Mouse (Mus musculus) Patski (cell line): ENCODE results near the gene Card9. TPM values are rescaled to one million over a fixed set of nuclear protein-coding genes. Genes with fewer than 3 reads are reported as not detected.

Experiments
- ATAC-seq: fragments of 100-300 bp; one replicate; pipeline ENCODE4 v1.8.0; 2021
- CTCF ChIA-PET: fragments of 350-600 bp; sonication (Branson Sonifier 250); formaldehyde crosslinking; loops from one replicate; lab custom pipeline; 2022; ENCODE audit warnings: inconsistent platforms; lab: Charles Lee
- POLR2A ChIA-PET: fragments of 350-600 bp; sonication (Branson Sonifier 250); formaldehyde crosslinking; loops from one replicate; lab custom pipeline; 2022; ENCODE audit warnings: antibody characterized with exemption, inconsistent platforms; lab: Charles Lee
- DNase-seq: peaks from one replicate; pipeline ENCODE4 v3.0.0-alpha.2; 2011; ENCODE audit warnings: low read depth, low spot score
- H3K27me3 ChIP-seq: fragments of 371-371 bp; one replicate; pipeline ENCODE4 v1.5.1; 2021
- CTCF ChIP-seq: fragments of 100-300 bp; IDR thresholded peaks from one replicate; pipeline ENCODE4 v1.5.1; 2021
- in situ Hi-C: fragments of 300-500 bp; cut with MboI; formaldehyde crosslinking; loops from 3 replicates; pipeline ENCODE4 v1.11.1; 2018; ENCODE audit warnings: low pct_unique_long_range_greater_than_20kb, mixed read lengths
- polyA plus RNA-seq: library from polyadenylated mRNA; unstranded; gene quantifications from one replicate; pipeline ENCODE4 v1.2.3, GENCODE M21; 2021

The Card9 gene
- polyA plus RNA-seq, 1 experiment from 2014 or later = 0.50 TPM

- CTCF ChIA-PET = interaction anchor here (3.4 kb wide), 1 partner anchor 10 kb away, joined by 14 read pairs; no protein-coding TSS in a partner anchor
- ATAC-seq (no peak), DNase-seq (no peak)
- TF ChIP-seq CTCF = no peak
- H3K27me3 ChIP-seq = no peaks in the 10 kb centered on the region
- POLR2A ChIA-PET = interaction anchor here (0.6 kb wide), 1 partner anchor 20 kb away, joined by 3 read pairs; no protein-coding TSS in a partner anchor
- in situ Hi-C loops = no loop called here
Observed at GRCm38 (mm10) chr2:26330702-26331101, 30.0 kb downstream of the Card9 start.

- ATAC-seq (no peak), DNase-seq (no peak)
- ChIA-PET CTCF (interaction anchor here (3.4 kb wide), 1 partner anchor 11 kb away, joined by 14 read pairs; no protein-coding TSS in a partner anchor), POLR2A (no interaction called here)
- H3K27me3 ChIP-seq = no peaks in the 10 kb centered on the region
- no peak for TF ChIP-seq CTCF
- in situ Hi-C loops = no loop called here
Observed at GRCm38 (mm10) chr2:26330056-26330468, 30.7 kb downstream of the Card9 start.

- ATAC-seq = no peak
Observed at GRCm38 (mm10) chr2:26329402-26329801, 31.3 kb downstream of the Card9 start.

GRCm38 (mm10) chr2:26327852-26328251, 32.9 kb downstream of the Card9 start:
- DNase-seq (no peak), ATAC-seq (no peak)
- POLR2A ChIA-PET = no interaction called here
- no peak for TF ChIP-seq CTCF
- H3K27me3 ChIP-seq = no peaks in the 10 kb centered on the region
- in situ Hi-C loops = no loop called here
- CTCF ChIA-PET = no interaction called here

More at GRCm38 (mm10) chr2:26329402-26329801, 31.3 kb downstream of the Card9 start:
- DNase-seq = no peak
- CTCF ChIA-PET = interaction anchor here (3.4 kb wide), 1 partner anchor 11 kb away, joined by 14 read pairs; no protein-coding TSS in a partner anchor
- TF ChIP-seq CTCF = no peak
- in situ Hi-C loops = no loop called here
- POLR2A ChIA-PET = no interaction called here
- H3K27me3 ChIP-seq = no peaks in the 10 kb centered on the region

GRCm38 (mm10) chr2:26325386-26326181, 35.1 kb downstream of the Card9 start:
- no peak for TF ChIP-seq CTCF
- ATAC-seq (peak; percentile 61), DNase-seq (no peak)
- CTCF ChIA-PET = interaction anchor here (0.7 to 2.4 kb wide), 9 partner anchors 9 to 230 kb away, joined by 3 to 22 read pairs (median 4); partner anchors contain the start of genes Dnlz and Inpp5e
- POLR2A ChIA-PET = no interaction called here
- no peaks in the 10 kb centered on the region for H3K27me3 ChIP-seq
- in situ Hi-C loops = no loop called here

- ChIA-PET POLR2A (no interaction called here), CTCF (interaction anchor here (1.3 to 2.4 kb wide), 6 partner anchors 8 to 84 kb away, joined by 3 to 22 read pairs (median 6); partner anchors contain the start of genes Dnlz and Inpp5e)
- in situ Hi-C loops = no loop called here
- TF ChIP-seq CTCF = no peak
- ATAC-seq (no peak), DNase-seq (no peak)
- H3K27me3 ChIP-seq = no peaks in the 10 kb centered on the region
Observed at GRCm38 (mm10) chr2:26324917-26325316, 35.8 kb downstream of the Card9 start.

DNA sequence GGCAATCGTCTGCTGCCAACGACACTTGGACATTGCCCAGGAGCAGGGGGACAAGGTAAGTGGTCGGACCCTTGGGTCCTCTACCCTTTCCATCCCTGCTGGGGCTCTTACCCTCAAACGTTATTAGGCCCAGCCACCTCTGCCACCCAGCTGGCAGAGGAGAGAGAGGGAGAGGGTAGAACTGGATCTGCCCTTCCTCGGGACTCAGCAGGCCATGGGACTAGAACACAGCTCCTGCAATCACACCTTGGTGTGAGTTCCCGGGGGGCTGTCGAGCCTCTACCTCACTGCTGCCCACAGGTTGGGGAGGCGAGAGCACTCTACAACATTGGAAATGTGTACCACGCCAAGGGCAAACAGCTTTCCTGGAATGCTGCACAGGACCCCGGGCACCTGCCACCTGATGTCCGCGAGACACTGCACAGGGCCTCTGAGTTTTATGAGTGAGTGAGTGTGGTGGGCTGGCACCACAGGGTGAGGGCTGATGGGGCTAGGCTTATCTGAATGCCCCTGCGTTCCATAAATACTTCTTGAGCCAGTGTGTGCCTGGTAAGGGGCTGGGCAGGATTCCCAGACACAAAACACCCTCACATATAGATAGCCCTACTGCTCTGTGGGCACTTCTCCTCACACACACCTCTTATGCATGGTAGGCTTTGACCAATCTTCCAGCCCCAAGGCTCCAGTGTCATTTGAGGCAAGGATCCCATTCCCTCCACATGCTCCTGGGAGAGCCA, 37.0 kb downstream of the Card9 start:
- DNase-seq (no peak), ATAC-seq (no peak)
- in situ Hi-C loops = no loop called here
- no peak for TF ChIP-seq CTCF
- ChIA-PET POLR2A (no interaction called here), CTCF (no interaction called here)
- no peaks in the 10 kb centered on the region for H3K27me3 ChIP-seq

DNA sequence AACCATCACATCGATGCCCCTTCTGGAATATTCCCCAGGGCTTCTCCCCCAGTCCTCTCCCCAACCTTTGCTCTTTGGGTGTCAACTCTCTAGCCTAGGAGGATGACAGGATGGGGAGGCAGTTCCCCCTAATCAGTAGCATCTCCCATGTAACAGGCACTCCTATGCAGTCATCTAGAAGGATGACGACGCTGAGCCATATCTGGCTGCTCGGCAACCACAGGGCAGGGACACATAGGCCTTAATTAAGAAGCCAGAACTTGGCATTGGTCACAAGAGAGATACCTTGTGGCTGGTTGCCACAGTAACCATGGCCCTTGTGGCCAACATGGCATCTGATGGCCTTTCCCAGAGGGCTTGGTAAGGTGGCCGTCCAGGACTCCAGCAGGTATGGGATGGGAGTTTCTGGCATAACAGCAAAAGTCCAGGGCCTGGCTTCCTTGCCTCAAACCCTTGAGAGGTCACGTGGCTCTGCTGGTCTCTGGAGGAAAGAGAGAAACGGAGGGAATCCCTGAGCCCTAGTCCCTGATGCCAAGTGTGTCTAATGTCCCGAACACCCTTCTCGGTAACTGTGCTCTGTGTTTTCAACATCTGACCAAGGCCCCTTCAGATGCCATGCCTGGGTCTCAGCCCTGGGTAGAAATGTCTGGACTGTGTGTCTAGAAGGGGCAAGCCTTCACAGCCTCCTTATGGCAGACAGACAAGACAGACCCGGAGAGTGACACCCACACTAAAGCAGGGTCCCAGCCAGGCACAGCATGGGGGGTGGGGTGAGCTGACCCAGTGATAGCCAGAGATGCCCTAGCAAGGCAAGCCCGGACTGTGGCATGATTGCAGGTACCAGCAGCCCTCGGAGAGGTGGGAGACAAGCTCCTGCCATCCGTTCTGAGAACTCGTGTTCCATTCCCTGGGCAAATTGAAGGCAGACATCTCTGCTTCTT, 40.2 kb downstream of the Card9 start:
- in situ Hi-C loops = no loop called here
- CTCF ChIA-PET = no interaction called here
- H3K27me3 ChIP-seq = no peaks in the 10 kb centered on the region
- POLR2A ChIA-PET = interaction anchor here (0.7 kb wide), 1 partner anchor 89 kb away, joined by 3 read pairs; no protein-coding TSS in a partner anchor
- DNase-seq (no peak), ATAC-seq (no peak)
- no peak for TF ChIP-seq CTCF

GRCm38 (mm10) chr2:26319519-26320244, 41.0 kb downstream of the Card9 start:
- ATAC-seq (no peak), DNase-seq (no peak)
- in situ Hi-C loops = loop anchor here (10.0 kb wide), 1 partner anchor 245 kb away; no protein-coding TSS in a partner anchor
- ChIA-PET POLR2A (interaction anchor here (0.7 to 1.6 kb wide), 2 partner anchors 33 to 90 kb away, joined by 3 to 4 read pairs; partner anchors contain the start of gene Dnlz), CTCF (no interaction called here)
- TF ChIP-seq CTCF = no peak
- H3K27me3 ChIP-seq = no peaks in the 10 kb centered on the region
